Mouse (Mus musculus) ES-E14 (cell line): ENCODE data around the gene E130114P18Rik. TPM values are rescaled to one million over a fixed set of nuclear protein-coding genes. Genes with fewer than 3 reads are reported as not detected.

Experiments
- DNase-seq: peaks from one replicate; pipeline ENCODE4 v3.0.0-alpha.2; 2013; ENCODE audit warnings: low read depth, low spot score
- H3K27ac ChIP-seq: 2 replicates; pipeline ENCODE4 v1.5.1; 2012; ENCODE audit warnings: low read depth, mild to moderate bottlenecking, low read length, moderate library complexity, mixed read lengths; ENCODE audit not compliant: poor library complexity, insufficient read depth, severe bottlenecking
- H3K36me3 ChIP-seq: 2 replicates; pipeline ENCODE4 v1.6.1; 2012; ENCODE audit warnings: mild to moderate bottlenecking, low read length, moderate library complexity, mixed read lengths; ENCODE audit not compliant: control insufficient read depth, poor library complexity, insufficient read depth, severe bottlenecking
- H3K4me1 ChIP-seq, 2 experiments: fragments of 150-350 bp in 1 of 2; sonication (generic) in 1 of 2; 2 replicates each; pipeline ENCODE4 v1.6.1; 2012; ENCODE audit warnings: low read length in 2 of 2, mild to moderate bottlenecking in 1 of 2, mixed read lengths in 1 of 2; ENCODE audit not compliant: control insufficient read depth in 2 of 2, insufficient read depth in 2 of 2, poor library complexity in 1 of 2
- H3K4me3 ChIP-seq, 2 experiments: fragments of 150-350 bp in 1 of 2; sonication (generic) in 1 of 2; 2 replicates each; pipeline ENCODE4 v1.5.1; 2012; ENCODE audit warnings: low read length in 2 of 2, low read depth in 1 of 2, mild to moderate bottlenecking in 1 of 2, mixed read lengths in 1 of 2; ENCODE audit not compliant: insufficient read depth in 1 of 2, poor library complexity in 1 of 2, severe bottlenecking in 1 of 2
- H3K9ac ChIP-seq: 2 replicates; pipeline ENCODE4 v1.6.1; 2012; ENCODE audit warnings: low read depth, mild to moderate bottlenecking, low read length, mixed read lengths; ENCODE audit not compliant: poor library complexity, insufficient read depth, severe bottlenecking
- H3K9me3 ChIP-seq: fragments of 150-350 bp; sonication (generic); 2 replicates; pipeline ENCODE4 v1.6.1; 2012; ENCODE audit warnings: low read depth, mild to moderate bottlenecking, low read length; ENCODE audit not compliant: control insufficient read depth, insufficient read depth
- CHD2 ChIP-seq: IDR thresholded peaks from 2 replicates; pipeline ENCODE4 v1.6.1; 2014; ENCODE audit warnings: mild to moderate bottlenecking, low read depth, low read length, inconsistent platforms
- HCFC1 ChIP-seq: IDR thresholded peaks from 2 replicates; pipeline ENCODE4 v1.6.1; 2012; ENCODE audit warnings: low read length, inconsistent platforms, borderline replicate concordance; ENCODE audit not compliant: insufficient read depth
- MAFK ChIP-seq: IDR thresholded peaks from 2 replicates; pipeline ENCODE4 v1.6.1; 2014; ENCODE audit warnings: mild to moderate bottlenecking, low read depth, low read length, inconsistent platforms; ENCODE audit not compliant: insufficient read depth
- ZC3H11A ChIP-seq: IDR thresholded peaks from 2 replicates; pipeline ENCODE4 v1.6.1; 2012; ENCODE audit warnings: low read depth, mild to moderate bottlenecking, inconsistent platforms, low read length, borderline replicate concordance
- ZNF384 ChIP-seq: IDR thresholded peaks from 2 replicates; pipeline ENCODE4 v1.6.1; 2012; ENCODE audit warnings: low read depth, low read length, inconsistent platforms
- in situ Hi-C, 2 experiments: fragments of 600-800 bp; cut with MboI; formaldehyde crosslinking; loops; one replicate each; pipeline ENCODE4 v1.15.1; 2025; ENCODE audit warnings: low sequenced_read_pairs in 2 of 2, inconsistent platforms in 1 of 2; ENCODE audit not compliant: unreplicated experiment in 2 of 2
- total RNA-seq: library from RNA; depleted of rRNA; stranded (reverse); fragments of 300-350 nt; gene quantifications from 2 replicates; pipeline ENCODE4 v1.2.3, GENCODE M21; 2012

The E130114P18Rik gene
- total RNA-seq, 1 experiment = not detected

GRCm38 (mm10) chr4:97665428-97665755, 112.5 kb downstream of the E130114P18Rik start:
- Histone ChIP-seq H3K36me3 (no peaks in the 10 kb centered on the region), H3K4me3 (no peak overlapping the region), H3K27ac (no peak overlapping the region), H3K9ac (no peak overlapping the region), H3K4me1 (no peaks in the 10 kb centered on the region), H3K9me3 (no peaks in the 10 kb centered on the region)
- in situ Hi-C loops = no loop called here
- no peak for TF ChIP-seq ZNF384
- no peak for TF ChIP-seq ZC3H11A
- TF ChIP-seq CHD2 = no peak
- no peak for TF ChIP-seq HCFC1
- no peak for TF ChIP-seq MAFK
- no peak for DNase-seq

DNA sequence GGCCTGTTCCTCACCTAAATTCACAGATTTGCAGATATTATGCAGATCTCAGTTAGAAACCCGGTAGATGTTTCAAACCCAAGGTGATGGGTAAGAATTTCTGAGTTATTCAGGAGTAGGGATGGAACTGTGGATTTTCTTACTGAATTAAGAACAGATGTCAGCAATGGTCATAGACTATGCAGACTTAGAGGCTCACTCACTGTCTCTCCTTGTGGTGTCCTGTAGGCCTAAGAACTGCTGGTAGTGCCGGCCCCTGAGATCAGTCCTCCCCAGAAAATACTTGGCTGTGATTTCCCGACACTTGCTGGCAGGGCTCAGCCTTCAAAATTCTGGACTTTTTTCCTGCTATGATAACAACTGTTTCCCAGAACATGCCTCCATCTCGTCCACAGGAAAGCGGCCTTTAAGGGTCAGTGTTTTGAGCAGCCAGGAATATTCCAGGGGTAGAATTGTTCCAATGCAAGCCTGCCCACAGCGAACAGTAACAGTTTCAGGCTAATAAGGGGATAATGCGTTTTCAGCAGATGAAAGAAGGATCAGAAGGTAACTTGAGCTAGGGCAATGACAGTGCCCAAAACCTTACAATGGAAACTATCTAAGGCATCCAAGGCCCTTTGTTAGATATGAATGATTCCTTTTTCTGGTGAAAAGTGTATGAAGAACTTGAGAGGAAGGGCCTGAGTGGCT, 113.0 kb downstream of the E130114P18Rik start:
- no peak for DNase-seq
- Histone ChIP-seq H3K9ac (no peak overlapping the region), H3K4me3 (no peak overlapping the region), H3K4me1 (no peaks in the 10 kb centered on the region), H3K36me3 (no peaks in the 10 kb centered on the region), H3K27ac (no peak overlapping the region), H3K9me3 (no peaks in the 10 kb centered on the region)
- in situ Hi-C loops = no loop called here
- TF ChIP-seq CHD2 (no peak), ZC3H11A (no peak), MAFK (no peak), HCFC1 (no peak), ZNF384 (no peak)

- Histone ChIP-seq H3K9me3 (no peaks in the 10 kb centered on the region), H3K4me1 (no peaks in the 10 kb centered on the region), H3K36me3 (no peaks in the 10 kb centered on the region), H3K4me3 (no peak overlapping the region), H3K9ac (no peak overlapping the region), H3K27ac (no peak overlapping the region)
- in situ Hi-C loops = no loop called here
- DNase-seq = no peak
- TF ChIP-seq MAFK (no peak), ZNF384 (no peak)
These were observed 114.0 kb downstream of the E130114P18Rik start for GRCm38 (mm10) chr4:97663922-97664321.

- no peak overlapping the region for H3K27ac ChIP-seq
- H3K4me1 ChIP-seq = no peaks in the 10 kb centered on the region
- no peak for DNase-seq
These were observed 115.0 kb downstream of the E130114P18Rik start for GRCm38 (mm10) chr4:97662841-97663240.

GRCm38 (mm10) chr4:97661611-97662273, 116.1 kb downstream of the E130114P18Rik start:
- DNase-seq = no peak
- no peaks in the 10 kb centered on the region for H3K9me3 ChIP-seq
- in situ Hi-C loops = no loop called here
- no peaks in the 10 kb centered on the region for H3K36me3 ChIP-seq
- no peak overlapping the region for H3K27ac ChIP-seq
- TF ChIP-seq CHD2 = no peak
- TF ChIP-seq HCFC1 = no peak
- TF ChIP-seq MAFK = no peak
- TF ChIP-seq ZNF384 = no peak
- no peak for TF ChIP-seq ZC3H11A
- H3K9ac ChIP-seq = no peak overlapping the region
- H3K4me1 ChIP-seq = no peaks in the 10 kb centered on the region
- no peak overlapping the region for H3K4me3 ChIP-seq

More at GRCm38 (mm10) chr4:97662841-97663240, 115.0 kb downstream of the E130114P18Rik start:
- Histone ChIP-seq H3K9ac (no peak overlapping the region), H3K36me3 (no peaks in the 10 kb centered on the region), H3K9me3 (no peaks in the 10 kb centered on the region), H3K4me3 (no peak overlapping the region)
- in situ Hi-C loops = no loop called here
- no peak for TF ChIP-seq MAFK
- TF ChIP-seq CHD2 = no peak
